Mouse (Mus musculus): ENCODE data around the gene Eef1b2. TPM values are rescaled to one million over a fixed set of nuclear protein-coding genes. Genes with fewer than 3 reads are reported as not detected.

Eef1b2 gene
- polyA plus RNA-seq, 1 experiment from 2014 or later = 1,117 TPM

DNA sequence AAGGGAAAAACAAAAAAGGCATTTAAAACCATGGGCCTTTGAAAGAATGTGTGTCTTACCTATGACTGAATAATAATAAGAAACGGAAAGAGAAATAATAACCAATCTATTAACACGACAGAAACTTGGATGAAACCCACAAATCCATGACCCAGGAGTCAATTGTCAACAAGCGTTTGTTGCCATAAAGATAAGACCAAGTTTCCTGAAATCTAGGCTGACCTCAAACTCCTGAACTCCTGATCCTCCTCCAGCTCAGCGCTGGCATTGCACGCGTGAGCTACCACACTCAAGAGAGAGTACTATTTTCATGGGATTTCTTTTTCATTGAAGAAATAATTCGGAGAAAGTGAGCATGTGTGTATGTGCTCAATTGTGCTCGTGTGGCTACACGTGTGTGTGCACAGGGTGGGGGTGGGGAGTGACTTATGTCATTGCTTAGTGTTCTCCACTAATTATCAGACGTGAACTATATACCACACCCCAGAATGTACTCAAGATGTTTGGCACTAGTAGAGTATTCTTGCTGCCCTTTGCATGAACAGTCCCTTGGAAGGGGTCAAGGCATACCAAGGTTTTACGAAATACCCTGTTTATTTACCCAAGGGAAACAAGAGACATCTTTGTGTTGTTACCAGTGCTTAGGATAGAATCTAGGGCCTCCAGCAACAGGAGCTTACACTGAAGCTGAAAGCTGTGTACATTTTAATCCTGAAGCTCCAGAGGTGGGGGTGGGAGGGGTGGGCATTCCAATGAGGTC is 15.9 kb downstream of the Eef1b2 start:
- no peak for TF ChIP-seq CTCF (IDR thresholded peaks at IDR 0.05)
- POLR2A ChIA-PET = no interaction called here
- DNase-seq (ENCODE audit: low read depth, low spot score) (no peak), ATAC-seq (no peak)
- CTCF ChIA-PET = no interaction called here
- H3K27me3 ChIP-seq = peaks cover 6% of the 10 kb centered on the region
- in situ Hi-C loops (cut with MboI; ENCODE audit: low pct_unique_long_range_greater_than_20kb) = no loop called here

DNA sequence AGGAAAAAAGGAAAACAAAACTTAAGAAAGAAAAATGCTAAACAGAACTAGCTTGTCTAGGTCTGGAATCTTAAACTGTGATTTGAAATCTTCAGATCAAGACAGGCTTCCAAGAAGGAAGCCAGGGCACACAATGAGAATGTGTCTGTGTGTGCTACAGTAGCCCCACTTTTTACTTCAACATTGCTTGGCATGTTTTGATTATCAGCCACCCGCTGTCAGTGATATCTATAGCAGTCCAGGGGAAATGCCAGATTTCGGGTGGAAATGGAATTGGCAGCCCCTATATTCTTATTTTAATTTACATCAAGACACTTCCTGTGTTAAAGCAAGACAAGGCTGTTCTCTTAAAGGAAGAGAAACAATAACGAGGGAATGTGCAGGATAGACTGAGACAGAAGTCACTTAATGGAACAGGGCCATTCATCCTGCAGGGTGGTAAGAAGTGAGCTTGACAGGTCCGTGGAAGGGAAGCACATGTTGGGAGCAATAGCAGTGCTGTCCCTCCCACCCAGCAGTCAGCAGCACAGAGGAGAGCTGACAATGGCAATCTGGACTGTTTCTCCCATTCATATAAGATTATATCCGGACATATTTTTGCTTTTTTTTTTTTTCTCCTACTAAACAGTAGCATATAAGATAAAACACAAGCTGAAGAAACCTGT is 19.4 kb downstream of the Eef1b2 start:
- in situ Hi-C loops (cut with MboI; ENCODE audit: low pct_unique_long_range_greater_than_20kb) = no loop called here
- TF ChIP-seq CTCF (IDR thresholded peaks at IDR 0.05) = no peak

GRCm38 (mm10) chr1:63199387-63199786 is 22.8 kb downstream of the Eef1b2 start:
- POLR2A ChIA-PET = no interaction called here
- peaks cover 8% of the 10 kb centered on the region for H3K27me3 ChIP-seq
- CTCF ChIA-PET = no interaction called here
- no peak for TF ChIP-seq CTCF (IDR thresholded peaks at IDR 0.05)
- in situ Hi-C loops (cut with MboI; ENCODE audit: low pct_unique_long_range_greater_than_20kb) = no loop called here
- DNase-seq (ENCODE audit: low read depth, low spot score) = no peak
- ATAC-seq = no peak

More for the DNA sequence above, 19.4 kb downstream of the Eef1b2 start:
- CTCF ChIA-PET = interaction anchor here (1.6 kb wide), 1 partner anchor 15 kb away, joined by 5 read pairs; no protein-coding TSS in a partner anchor
- ATAC-seq (no peak), DNase-seq (ENCODE audit: low read depth, low spot score) (no peak)
- POLR2A ChIA-PET = no interaction called here
- H3K27me3 ChIP-seq = peaks cover 11% of the 10 kb centered on the region

GRCm38 (mm10) chr1:63200322-63200721 is 23.7 kb downstream of the Eef1b2 start:
- ChIA-PET CTCF (no interaction called here), POLR2A (no interaction called here)
- DNase-seq (ENCODE audit: low read depth, low spot score) (no peak), ATAC-seq (no peak)
- in situ Hi-C loops (cut with MboI; ENCODE audit: low pct_unique_long_range_greater_than_20kb) = loop anchor here (25.0 kb wide), 1 partner anchor 1287 kb away; no protein-coding TSS in a partner anchor
- H3K27me3 ChIP-seq = peaks cover 8% of the 10 kb centered on the region
- TF ChIP-seq CTCF (IDR thresholded peaks at IDR 0.05) = no peak

DNA sequence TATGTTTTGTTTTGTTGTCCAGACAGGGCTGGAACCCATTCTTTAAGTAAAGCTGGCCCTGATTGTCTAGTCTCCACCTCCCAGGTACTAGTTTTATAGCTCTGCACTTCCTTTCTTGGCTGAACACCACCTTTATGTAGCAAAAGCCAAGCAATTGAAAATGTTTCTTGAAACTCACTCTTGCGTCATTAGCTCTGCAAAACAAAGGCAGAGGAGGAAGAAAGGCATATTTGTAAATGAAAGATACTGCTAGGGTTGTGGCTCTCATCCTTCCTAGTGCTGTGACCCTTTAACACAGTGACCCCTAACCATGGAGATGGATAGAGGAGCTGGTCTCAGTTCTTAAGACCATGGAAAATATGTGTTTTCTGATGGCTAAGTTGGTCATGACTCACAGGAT is 25.0 kb downstream of the Eef1b2 start:
- ChIA-PET POLR2A (no interaction called here), CTCF (interaction anchor here (1.2 kb wide), 1 partner anchor 22 kb away, joined by 3 read pairs; no protein-coding TSS in a partner anchor)
- H3K27me3 ChIP-seq = peaks cover 8% of the 10 kb centered on the region
- DNase-seq (ENCODE audit: low read depth, low spot score) (no peak), ATAC-seq (no peak)
- no peak for TF ChIP-seq CTCF (IDR thresholded peaks at IDR 0.05)
- in situ Hi-C loops (cut with MboI; ENCODE audit: low pct_unique_long_range_greater_than_20kb) = loop anchor here (25.0 kb wide), 1 partner anchor 1286 kb away; no protein-coding TSS in a partner anchor

DNA sequence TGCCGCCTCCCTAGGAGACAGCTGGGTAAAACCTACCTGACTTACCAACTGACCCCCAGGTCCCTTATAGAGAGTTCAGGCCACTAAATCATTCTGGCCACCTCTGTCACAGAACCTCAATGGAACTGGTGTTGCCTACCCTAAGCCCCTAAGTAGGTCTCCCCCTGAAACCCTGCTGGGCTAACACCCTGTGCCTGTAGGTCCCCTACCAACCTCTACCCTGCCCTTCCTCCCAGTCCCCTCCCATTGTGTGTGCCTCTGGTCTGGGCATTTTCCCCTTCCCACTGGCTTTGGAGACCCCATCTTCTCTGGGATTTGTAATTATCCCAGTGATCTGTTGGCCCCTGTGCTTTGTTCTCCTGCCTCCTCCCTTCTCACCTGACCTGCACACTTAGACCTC is 26.8 kb downstream of the Eef1b2 start:
- H3K27me3 ChIP-seq = peaks cover 8% of the 10 kb centered on the region
- ChIA-PET CTCF (no interaction called here), POLR2A (interaction anchor here (0.6 kb wide), 1 partner anchor 12 kb away, joined by 3 read pairs; no protein-coding TSS in a partner anchor)
- no peak for DNase-seq (ENCODE audit: low read depth, low spot score)
- in situ Hi-C loops (cut with MboI; ENCODE audit: low pct_unique_long_range_greater_than_20kb) = loop anchor here (25.0 kb wide), 1 partner anchor 1284 kb away; no protein-coding TSS in a partner anchor
- ATAC-seq = no peak
- TF ChIP-seq CTCF (IDR thresholded peaks at IDR 0.05) = no peak

DNA sequence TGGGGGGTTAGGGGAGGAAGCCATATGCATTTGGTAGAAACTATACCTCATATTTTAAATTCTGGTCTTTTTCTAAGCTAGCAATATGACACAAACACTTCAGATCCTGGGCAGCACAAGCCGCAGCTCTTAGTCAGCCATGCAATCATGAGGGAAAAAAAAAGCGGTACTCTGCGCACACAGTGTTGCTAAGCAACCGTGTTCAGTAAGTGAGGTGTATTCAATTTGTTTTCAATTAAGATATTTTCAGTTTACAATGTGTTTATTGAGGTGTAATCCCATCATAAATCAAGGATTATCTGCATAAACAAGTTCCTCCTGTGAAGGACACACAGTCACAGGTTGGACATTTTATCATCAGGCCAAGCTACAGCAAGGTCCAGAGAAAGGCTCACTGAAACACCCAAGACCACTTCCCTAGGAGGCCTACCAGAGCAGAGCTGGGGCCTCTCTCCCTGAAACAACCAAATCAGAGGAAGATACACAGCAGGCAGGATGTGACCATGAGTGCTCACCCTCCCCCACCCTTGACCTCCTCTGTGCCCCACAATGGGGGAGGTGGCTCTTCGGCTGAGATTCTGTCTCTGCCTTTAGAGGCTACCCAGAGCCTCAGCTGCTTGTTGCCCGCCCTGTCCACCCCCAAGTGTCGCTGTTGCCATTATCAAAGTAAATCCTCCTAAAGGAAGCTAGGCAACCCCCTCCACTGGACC is 27.5 kb downstream of the Eef1b2 start:
- in situ Hi-C loops (cut with MboI; ENCODE audit: low pct_unique_long_range_greater_than_20kb) = loop anchor here (25.0 kb wide), 1 partner anchor 1283 kb away; no protein-coding TSS in a partner anchor
- peaks cover 8% of the 10 kb centered on the region for H3K27me3 ChIP-seq
- ATAC-seq = no peak
- no peak for TF ChIP-seq CTCF (IDR thresholded peaks at IDR 0.05)
- POLR2A ChIA-PET = no interaction called here
- DNase-seq (ENCODE audit: low read depth, low spot score) = no peak
- CTCF ChIA-PET = no interaction called here

DNA sequence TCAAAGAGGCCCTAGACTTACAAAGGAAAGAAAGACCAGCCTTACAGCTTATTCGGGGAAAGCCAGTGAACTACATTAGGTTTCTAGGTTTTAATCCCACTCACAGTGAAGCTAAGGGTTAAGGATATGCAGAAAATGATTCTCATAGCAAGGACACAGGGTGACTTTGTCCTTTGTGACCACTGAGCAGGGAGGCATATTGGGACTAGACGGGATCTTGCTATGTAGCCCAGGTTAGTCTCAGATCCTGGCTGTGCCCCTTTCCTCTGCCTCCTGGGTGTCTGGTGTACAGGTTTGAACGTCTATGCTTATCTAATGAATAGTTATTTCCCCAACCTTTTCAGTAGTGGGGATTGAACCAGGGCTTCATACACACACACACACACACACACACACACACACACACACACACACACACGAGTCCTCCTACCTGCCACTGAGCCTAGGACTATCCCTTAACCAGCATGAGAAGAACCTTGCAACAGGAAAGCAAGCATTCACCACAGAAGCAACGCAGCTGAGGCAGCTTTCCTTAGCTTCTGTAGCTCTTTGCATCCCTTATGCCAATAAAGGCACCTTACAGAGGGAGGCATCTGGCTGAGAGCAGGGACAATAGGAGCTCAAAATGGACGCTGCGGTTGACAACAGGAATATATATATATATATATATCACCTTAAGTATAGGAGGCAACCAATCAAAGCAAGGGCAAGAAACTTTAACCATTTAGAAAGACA is 28.2 kb downstream of the Eef1b2 start:
- H3K27me3 ChIP-seq = peaks cover 8% of the 10 kb centered on the region
- CTCF ChIA-PET = no interaction called here
- no peak for TF ChIP-seq CTCF (IDR thresholded peaks at IDR 0.05)
- POLR2A ChIA-PET = no interaction called here
- ATAC-seq = no peak
- DNase-seq (ENCODE audit: low read depth, low spot score) = no peak
- in situ Hi-C loops (cut with MboI; ENCODE audit: low pct_unique_long_range_greater_than_20kb) = loop anchor here (25.0 kb wide), 1 partner anchor 1282 kb away; no protein-coding TSS in a partner anchor

GRCm38 (mm10) chr1:63207607-63208006 is 31.0 kb downstream of the Eef1b2 start:
- no peak for TF ChIP-seq CTCF (IDR thresholded peaks at IDR 0.05)
- POLR2A ChIA-PET = no interaction called here
- ATAC-seq (no peak), DNase-seq (ENCODE audit: low read depth, low spot score) (no peak)
- in situ Hi-C loops (cut with MboI; ENCODE audit: low pct_unique_long_range_greater_than_20kb) = loop anchor here (25.0 kb wide), 1 partner anchor 1280 kb away; no protein-coding TSS in a partner anchor
- CTCF ChIA-PET = interaction anchor here (0.7 kb wide), 1 partner anchor 18 kb away, joined by 3 read pairs; no protein-coding TSS in a partner anchor
- peaks cover 4% of the 10 kb centered on the region for H3K27me3 ChIP-seq

All from Patski (cell line).